Mouse (Mus musculus) kidney, adult 8-10 months (tissue): ENCODE data around the gene Ntm.

ENCODE experiments used
- DNase-seq, 2 experiments: peaks; one replicate each; pipeline ENCODE4 v3.0.0; 2022

Ntm gene

DNA sequence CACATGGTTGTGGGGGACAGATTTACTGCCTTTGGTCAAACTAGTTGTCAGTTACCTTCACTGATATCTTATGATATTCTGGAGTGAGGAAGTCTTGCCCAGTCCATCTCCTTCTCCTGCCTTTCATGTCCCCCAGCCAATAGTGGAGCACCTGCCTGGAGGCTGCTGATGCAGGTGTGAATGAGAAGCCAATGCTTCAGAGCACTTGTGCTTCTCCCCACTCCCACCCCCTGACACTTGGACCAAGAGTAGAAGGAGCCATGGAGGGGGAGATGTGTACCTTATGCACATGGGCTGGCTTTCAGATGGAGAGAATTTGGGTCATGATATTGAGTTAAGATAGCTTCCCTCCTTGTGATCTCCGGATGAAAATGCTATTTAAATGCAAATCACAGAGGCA is 747.7 kb downstream of the Ntm start:
- DNase-seq = no peak

DNA sequence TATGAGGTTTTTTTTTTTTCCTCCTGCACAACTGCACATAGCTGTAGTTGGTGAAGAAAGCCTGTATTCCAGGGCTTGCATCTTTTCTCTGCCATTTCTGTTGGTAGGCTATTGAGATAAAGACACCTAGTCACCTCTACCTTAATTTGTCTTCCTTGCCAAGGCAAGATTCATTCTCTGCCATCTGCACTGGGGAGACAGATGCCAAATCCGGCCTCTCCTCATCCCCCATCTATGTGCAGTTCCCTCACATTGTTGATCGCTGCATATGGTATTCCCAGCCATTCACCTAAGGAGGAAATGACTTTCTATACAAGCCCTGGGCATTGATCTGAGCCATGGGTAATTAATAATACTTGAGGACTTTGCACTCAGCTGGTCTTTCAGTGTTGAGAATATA is 753.7 kb downstream of the Ntm start:
- DNase-seq = no peak

DNA sequence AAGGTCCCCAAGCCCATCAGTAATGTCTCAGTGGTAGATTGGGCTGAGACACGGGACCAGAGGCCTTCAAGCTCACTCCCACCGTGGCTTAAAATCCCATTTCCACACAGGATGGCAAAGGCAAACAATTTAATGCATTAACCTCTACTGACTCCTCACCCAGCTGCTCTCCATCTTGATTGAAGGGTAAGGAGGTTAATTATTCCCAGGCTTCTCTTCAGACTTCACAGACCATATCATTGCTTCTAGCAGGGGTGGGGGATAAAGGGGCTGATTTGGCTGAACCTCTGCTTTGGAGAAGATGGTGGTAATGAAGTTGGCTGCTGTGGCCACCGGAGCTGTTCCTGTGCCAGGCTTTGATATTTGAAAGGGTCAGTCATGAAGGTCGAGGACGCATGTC is 754.8 kb downstream of the Ntm start:
- DNase-seq = no peak

DNA sequence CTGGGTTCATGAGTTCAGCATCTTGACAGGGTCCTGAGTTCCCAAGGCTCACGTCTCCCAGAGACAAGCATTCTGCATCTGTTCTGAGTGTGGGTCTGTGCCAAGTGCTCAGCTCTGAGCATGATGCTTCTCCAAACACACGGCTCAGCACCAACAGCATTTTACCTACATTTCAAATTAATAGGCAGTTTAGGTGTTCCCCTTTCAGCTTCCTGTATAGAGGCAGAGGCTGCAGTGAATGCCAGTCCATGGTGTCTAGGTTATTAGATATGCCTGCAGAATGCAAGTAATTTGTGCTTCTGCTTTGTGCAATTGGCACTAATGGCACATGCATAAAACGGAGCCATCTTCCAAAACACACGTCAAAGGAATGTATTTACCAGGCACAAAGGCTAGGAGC is 757.3 kb downstream of the Ntm start:
- no peak for DNase-seq

DNA sequence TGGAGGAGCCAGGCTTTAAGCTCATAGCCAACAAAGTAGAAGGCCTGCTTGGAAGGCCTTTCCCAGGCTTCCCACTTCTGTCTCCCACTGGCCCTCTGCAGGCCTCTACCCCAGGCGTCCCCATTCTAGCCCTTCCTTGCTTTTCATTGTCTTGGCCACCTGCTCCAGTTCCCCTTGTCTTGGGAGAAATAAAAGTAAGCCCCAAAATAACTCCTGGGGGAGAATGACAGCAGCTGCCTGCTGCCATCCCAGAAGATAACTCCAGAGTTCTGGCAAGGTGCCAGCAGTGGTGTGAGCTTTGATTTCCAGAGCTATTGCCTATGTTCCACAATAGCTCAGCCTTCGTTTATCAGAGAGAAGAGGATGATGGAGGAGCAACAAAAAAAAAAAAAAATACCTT is 760.7 kb downstream of the Ntm start:
- no peak for DNase-seq

DNA sequence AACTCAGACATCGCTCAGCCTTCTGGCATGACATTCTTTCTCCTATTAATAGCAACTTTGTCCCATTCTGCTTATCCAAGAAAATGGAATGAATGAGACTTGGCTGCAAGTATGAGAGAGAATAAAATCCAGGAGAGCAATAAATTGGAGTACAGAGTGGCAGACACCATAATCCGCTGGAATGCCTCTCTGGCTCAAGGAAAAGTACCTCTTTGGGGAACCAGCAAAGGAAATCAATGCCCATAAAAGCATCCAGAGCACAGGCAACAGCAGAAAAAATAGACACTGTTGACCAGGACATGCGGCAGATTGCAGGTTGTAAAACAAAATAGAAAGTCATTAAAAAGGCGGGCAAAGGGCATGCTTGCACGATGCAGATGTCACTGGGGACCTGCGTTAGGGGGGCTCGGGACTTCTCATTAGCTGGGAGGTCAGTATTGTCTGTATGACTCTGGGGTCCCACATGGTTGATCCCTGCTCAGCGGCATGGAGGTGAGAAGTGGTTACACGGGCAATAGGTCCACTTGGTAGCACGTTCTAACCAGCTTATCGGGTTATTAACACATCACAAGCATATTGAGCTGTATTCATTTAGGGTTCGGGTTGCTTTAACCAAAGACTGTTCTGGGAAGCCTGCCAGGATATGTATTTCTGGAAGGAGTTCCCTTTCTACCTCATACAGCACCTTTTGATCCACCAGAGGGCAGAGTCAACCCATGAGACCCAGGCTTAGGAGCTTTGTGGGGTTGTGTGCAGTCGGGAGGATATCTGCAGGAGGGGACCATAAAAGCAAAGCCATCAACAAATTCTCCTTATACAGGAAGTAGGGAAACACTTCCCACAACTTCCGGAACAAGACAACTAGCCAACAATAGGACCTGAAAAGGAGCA is 761.5 kb downstream of the Ntm start:
- DNase-seq = peak; percentile 7 to 37

DNA sequence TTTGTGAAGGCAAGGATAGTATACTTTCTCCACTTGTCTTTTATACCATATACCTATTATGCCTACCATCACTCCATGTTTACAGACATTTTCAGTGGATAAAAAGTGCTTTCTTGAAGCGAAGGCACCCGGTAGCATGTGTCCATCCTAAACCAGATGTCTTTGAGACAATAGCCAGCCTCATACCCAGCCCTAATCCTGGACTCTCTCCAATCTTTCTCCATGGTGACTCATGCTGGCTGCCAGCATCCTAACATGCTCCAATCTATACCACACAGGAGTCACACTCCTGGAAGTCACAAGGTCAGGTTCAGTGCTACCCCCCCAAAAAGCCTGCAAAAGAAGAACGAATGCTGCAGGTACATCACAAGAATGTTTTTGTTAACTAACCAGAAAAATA is 765.9 kb downstream of the Ntm start:
- DNase-seq = no peak

DNA sequence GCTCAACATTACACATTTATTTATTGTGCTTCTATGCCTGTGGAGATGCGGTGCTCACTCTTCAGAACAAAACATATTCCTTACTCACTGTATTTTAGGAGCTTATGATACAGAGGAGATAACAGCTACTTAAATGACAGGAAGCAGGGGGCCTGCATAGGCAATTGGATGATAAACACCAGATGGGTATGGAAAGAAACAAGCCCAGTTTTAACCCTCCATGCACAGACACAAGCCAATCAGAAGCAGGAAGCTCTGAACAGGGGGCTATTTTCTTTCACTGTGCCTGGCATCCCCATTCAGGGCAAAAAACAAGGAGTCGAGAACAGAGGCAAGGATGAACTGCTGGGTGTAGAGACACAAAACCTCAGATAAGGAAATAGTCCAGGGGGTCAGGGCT is 768.7 kb downstream of the Ntm start:
- no peak for DNase-seq

DNA sequence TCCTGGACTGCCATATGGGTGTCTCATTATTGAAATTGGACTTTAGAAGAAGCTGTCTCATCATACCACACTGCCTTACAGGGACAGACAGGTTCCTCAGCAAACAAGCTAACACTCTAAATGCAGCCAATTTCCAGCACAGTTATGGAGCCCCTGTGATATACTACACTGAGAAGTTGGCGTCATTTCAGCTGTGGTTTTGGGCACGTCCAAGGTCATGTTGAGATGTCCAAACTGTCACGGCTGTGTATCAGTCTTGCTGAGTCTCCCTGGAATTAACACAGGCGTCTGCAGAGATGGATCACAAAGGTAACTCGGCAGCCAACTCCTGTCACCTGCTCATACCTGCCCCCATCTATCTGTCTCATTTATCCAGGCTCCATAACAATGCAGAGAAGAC is 779.9 kb downstream of the Ntm start:
- DNase-seq = no peak

DNA sequence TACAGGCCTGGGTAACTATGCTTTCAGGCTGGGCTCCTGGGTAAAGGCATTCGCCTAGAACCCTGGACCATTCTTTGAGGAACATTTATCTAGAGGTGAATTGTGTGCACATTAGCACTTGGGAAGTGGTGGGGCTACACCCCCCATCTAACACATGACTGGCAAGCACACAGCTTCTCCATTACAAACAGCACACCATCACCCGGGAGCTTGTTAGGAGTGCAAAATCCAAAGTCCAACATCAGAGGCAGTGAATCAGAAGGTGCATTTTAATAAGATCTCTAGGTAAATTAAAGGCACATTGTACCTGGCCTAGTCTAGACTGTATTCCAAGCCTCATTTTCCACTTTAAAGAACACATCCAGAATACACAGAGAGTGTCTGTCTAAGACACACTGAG is 781.3 kb downstream of the Ntm start:
- DNase-seq = peak; percentile 6 to 19

DNA sequence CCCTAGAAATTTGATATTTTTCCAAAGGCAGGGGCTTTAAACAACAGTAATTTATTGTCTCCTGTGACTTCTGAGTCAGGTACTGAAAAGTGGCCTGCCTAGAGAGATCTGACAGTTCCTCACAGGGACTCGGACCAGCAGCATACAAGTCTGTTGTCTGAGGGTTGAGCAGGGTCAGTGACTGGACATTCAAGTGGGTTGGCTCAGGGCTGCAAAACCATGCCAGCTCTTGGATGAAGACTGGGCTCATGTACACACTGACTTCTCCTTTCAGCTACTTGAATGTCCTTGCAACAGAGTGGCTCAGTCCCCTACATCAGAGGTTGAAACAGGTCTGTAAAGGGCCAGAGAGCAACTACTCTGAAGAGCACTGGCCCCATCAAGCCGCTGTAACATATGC is 797.2 kb downstream of the Ntm start:
- no peak for DNase-seq

DNA sequence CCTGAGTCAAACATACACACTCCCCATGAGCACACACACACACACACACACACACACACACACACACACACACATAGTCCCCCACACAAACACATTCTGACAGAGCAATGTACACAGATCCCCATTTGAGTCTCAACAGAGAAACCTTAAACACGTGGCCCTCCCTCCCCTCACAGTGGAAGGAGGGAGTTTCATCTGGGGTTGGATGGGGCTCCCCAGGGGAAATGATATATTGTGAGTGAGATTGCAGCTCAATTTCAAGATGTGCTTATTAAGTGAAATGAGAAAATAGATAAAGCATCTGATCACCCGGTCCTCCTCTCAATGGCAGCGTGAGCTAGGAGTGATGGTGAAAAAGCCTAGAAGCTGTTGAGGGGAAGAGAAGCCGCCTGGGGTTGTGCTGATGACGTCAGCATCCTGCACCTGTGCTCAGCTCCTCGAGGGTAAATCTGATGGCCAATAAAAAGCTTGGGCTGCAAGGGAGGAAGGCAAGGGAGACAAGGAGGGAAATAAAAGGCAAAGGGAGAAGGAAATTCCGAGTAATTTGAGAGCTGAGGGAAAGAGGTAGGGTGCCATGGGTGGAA is 801.8 kb downstream of the Ntm start:
- no peak for DNase-seq

DNA sequence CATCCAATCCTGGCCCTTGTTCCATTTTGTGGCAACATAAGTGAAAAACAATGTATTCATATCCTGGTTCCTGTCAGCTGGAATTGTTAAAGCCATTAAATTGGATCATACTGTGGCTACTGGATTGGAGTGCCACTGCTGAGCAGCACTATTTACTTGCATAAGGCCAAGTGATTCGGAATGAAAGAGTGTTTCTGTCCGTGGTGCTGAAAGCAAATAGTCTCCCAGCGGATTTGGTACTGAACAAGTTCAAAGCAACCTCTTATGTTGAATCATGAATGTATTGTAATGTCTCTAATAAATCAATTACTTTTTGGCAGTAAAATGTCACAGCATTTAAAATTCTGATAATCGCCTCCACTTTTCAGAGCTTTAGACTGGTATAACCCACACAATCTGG is 817.0 kb downstream of the Ntm start:
- peak; percentile 20 to 36 for DNase-seq

DNA sequence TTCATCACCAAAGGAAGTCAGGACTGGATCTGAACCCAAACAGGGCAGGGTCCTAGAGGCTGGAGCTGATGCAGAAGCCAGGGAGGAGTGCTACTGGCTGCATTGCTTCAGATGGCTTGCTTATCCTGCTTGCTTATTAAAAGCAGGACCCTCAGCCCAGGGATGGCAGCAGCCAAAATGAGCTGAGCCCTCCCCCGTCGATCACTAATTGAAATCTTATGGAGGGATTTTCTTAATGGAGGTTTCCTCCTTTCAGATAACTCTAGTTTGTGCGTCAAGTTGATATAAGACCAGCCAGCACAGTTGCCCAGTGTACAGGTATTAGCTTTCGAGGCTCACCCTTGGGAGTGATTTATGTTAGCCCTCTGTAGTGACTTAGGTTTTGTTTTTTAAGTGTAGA is 826.9 kb downstream of the Ntm start:
- no peak for DNase-seq

DNA sequence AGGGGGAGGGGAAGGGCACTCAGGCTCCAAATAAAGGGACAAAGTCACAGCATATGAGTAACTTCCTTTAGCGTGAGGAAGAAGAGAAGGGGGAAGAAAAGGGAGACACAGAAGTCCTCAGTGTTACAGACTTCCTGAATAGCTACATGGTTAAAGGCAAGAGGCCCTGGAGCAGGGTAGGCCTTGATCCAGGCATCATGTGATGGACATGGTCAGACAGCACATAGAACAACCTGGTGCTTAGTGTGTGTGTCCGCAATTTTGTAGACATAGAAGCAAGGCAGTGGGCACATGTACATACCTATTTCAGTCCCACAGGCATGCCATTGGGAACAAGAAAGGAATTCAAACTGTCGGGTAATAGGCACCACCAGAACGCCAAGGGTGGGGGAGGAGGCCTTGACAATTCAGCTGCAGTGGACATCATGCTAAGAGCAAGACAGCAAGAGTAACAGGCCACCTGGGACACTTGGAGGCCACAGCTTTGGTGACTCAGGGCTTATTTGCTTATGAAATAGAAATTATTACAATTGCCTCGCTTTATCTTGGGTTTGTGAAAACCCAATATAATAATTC is 832.1 kb downstream of the Ntm start:
- DNase-seq = no peak

DNA sequence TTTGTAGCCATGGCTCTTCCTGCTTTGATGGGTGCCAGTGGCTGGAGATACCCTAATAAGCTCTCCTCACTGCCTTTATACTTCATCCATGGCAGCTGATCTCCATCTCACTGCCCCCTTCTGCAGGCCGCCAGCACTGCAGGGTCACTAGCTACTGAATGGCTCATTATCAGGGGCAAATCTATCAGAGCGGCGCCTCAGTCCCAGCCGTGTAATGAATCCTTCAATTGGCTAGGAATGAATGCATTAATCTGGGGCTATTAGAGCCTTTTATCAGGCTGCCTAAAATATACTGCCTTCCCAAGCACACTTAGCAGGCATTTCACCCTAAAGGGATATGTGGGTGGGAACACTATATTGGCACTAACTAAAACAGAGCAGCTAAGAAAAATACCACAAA is 832.6 kb downstream of the Ntm start:
- DNase-seq = no peak

DNA sequence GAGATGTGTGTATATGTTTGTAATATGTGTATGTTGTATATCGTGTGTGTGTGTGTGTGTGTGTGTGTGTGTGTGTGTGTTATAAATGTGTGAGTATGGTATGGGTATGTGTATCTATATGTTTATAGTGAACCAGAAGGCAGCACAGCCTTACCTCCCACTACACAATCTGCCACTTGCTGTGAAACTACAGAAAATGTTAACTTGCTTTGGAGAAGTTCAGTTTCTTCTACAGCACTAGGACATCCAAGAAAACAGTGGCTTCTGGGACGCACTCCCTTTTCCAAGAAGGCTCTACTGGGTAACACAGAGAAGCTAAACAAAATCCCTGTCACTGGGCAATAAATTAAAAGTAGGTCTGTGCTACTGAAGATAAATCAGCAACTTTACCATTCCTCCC is 834.5 kb downstream of the Ntm start:
- DNase-seq = no peak

DNA sequence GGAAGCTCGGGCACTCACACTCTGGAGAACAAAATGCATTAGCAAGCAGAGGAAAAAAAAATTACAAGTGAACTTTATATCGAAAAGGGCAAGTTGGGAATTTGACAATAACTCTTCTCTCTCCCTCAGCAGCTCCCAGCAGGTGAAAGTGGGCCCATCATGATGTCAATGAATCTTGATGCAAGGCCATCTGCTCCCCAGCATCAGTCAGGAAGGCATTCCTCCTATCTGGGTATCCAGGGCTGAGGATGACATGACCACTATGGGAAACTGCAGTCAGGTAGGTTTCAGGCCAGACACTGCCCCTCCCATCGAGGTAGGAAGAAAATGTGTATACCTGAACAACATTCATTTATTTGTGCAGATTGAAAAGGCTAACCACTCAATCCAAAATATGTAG is 838.5 kb downstream of the Ntm start:
- DNase-seq = no peak

DNA sequence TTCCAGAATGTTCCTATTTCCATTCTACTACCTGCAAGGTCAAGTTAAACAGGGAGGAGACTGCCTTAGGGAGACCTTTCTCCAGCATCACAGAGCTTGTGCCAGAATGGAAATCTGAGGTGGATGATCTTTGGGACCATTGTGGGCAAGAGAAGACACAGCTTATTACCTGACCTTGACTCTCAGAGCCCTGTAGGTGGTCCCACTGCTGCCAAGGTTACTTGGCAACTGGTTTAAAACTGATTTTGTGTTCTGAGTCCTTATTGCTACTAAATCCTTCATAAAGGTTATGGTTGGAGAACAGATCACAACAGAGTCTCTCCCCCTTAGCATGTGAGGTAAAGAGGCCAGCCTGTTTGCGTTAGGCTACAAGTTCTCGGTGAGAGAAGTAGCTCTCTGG is 839.1 kb downstream of the Ntm start:
- peak in 1 of 2 experiments; percentile 8 for DNase-seq

DNA sequence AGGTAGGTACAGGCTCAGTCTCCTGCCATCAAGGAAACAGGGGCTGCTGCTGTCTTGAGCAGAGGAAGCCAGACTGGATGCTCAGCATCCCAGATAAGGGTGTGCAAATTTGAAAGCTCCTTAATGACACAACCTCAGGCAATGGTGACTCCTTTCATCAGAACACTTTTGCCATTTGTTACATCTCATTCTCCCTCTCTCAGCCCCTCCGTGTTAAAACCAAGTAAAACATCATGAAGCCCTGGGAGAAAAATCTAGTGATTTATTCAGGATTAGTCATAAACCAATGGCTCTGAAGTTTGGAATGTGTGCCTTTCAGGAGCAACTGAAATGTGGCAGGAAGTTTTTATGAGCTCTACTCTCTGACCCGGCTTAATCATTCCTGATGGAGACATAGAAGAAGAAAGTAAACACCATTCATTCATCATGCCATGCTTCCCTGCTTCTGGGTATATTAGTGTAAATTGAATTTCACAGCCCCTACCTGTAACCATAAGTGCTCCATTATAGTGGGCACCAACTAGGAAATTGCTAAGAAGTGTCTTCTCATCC is 845.3 kb downstream of the Ntm start:
- DNase-seq = no peak

DNA sequence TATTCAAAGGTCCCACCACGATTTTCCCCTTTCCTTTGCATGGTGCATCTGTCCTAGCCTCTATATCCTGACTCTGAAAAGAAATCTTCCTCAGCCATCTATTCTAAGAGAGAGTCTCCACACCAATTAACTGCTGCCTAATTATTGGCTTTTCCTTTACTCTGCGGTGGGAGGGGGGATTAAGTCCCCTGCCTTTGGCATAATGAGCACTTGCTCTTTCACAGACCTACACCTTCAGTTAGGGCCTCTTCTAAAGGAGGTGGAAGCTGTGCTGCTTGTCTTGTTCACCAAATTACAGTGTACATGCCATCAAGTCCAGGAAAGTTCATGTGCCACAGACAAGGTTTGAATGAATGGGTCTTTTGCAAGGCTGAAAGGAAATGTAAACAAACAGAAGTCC is 847.6 kb downstream of the Ntm start:
- DNase-seq = no peak

DNA sequence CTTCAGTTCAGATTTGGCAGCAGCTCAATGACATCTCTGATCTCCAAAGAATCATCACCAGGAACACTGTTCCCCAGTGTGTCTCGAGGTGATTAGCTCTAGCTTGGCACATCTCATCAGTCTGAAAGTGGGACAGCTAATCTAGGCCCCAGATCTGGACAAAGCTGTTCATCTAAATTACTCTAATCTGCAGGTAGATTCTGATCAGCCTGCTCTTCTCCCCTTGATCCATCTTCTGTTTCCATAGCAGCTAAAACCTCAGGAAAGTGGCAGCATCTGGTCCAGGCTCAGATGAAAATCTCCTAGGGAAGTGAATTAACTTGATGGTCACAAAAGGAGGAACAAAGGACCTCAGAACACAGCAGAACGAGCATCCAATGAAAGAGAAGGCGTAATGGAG is 856.2 kb downstream of the Ntm start:
- no peak for DNase-seq

DNA sequence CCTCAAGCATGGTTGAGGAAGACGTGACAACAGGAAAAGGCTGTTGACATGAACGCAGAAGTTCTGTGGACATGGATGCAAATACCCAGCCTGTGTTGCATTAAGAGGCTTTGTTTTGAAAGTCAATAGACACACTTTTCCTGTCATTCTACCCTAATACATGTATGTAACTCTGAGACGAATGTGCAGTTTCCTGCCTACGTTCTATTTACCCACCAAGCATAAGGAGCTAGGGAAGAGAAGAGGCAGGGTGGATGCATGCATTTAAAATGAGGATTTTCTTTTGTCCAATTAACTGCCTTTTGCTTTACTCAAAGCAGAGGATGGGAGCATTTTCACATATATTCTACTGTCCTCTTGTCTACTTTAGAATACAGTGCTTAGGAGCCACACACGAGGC is 858.5 kb downstream of the Ntm start:
- DNase-seq = no peak

DNA sequence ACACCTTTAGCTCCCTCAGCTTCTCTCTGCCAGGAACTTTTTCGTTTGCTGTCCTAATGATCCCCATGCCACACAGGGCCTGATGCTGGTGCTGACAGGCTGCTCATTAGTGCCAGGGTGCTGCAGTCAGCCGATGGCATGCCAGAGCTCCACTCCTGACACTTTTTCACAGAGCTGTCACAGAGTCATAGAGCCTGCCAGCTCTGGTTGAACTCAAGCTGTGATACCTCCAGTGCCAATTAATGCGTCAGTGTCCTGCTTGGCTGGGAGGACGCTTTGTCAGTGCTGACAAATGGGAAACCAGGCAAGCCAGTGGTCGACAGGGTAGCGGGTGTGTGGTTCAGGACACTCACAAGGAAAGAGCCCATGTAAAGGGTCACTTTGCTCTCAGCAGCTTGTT is 858.9 kb downstream of the Ntm start:
- DNase-seq = no peak
